Mouse (Mus musculus): ENCODE results near the gene Naip2.
"Not testable (repeated sequence)": the region's sequence is repeated elsewhere in the genome, so short reads cannot be mapped to it uniquely, and the experiment has no call there.

GRCm38 (mm10) chr13:100183111-100183510, 18.8 kb downstream of the Naip2 start:
- not testable (repeated sequence) for TF ChIP-seq CTCF (IDR thresholded peaks at IDR 0.05; ENCODE audit: control insufficient read depth, insufficient read depth, insufficient read length); USF1 (IDR thresholded peaks at IDR 0.05; ENCODE audit: low read depth)
